Mouse (Mus musculus): ENCODE data around the gene Ptgdr2. TPM values are rescaled to one million over a fixed set of nuclear protein-coding genes. Genes with fewer than 3 reads are reported as not detected.

Gene Ptgdr2
- not detected for polyA plus RNA-seq (2017; shearing (Covaris generic))

GRCm38 (mm10) chr19:10937110-10937563, at the start of gene Ptgdr2:
Ptgdr2 (plus strand) TSS chr19:10937160.

GRCm38 (mm10) chr19:10895016-10895528, 41.9 kb upstream of the Ptgdr2 start, which contains the start of gene Prpf19:
Prpf19 (plus strand) TSS chr19:10895231.

DNA sequence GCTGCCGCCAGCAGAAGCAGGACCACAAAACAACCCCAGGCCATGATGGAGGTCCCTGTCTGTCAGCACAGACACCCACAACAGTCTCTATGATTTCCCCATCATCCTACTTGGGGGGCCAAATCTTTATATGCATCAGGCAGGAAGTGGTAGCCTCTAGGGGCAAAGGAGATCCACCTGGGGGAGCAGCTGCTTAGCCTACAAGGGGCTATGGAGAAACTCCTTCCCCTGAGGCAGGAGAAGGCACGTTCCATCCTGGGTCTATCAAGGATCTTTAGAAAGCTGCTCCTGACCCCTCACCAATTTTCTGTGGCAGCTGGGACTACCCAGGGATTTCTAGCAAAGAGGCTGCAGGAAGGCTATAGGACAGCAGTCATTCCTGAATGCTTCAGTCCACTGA, 16.4 kb upstream of the Ptgdr2 start, which contains the start of gene Zp1:
Gene Zp1 (minus strand): TSS at position 101 of the 400 bp plus-strand sequence.

DNA sequence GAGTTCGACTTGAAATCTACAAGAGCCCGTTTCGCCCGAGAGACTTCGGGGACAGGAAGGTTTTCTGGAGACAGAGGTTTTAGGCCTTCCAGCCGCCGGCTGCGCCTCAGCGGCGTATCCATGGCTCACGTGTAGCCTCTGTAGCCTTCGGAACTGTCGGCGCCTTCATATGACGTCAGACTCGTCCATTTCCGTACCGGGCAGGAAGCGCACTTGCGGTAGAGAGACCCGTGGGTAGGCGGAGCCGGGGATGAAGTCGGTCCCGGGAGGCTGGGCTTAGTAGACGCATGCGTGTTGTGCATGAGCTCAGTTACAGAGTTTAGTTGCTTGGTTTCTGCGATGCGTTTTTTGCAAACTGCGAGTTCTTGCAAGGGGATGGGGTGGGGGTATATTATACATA, 12.2 kb downstream of the Ptgdr2 start, which contains the start of gene Ccdc86:
Gene Ccdc86 (minus strand): TSS at position 155 of the 400 bp plus-strand sequence.

GRCm38 (mm10) chr19:10974238-10974865, 37.4 kb downstream of the Ptgdr2 start, which contains the start of gene Ms4a10:
Ms4a10 (minus strand) TSS chr19:10974670.

Other genes starting within 250 kb of the Ptgdr2 start
- gene Vps37c, start 248.4 kb upstream of the Ptgdr2 start, polyA plus RNA-seq (2017; shearing (Covaris generic)): 26.5 TPM
- 623 TPM for gene Cd5, start 198.2 kb upstream of the Ptgdr2 start, polyA plus RNA-seq (2017; shearing (Covaris generic))
- 713 TPM for gene Cd6, start 107.1 kb upstream of the Ptgdr2 start, polyA plus RNA-seq (2017; shearing (Covaris generic))
- 1.3 TPM for gene Slc15a3, start 97.4 kb upstream of the Ptgdr2 start, polyA plus RNA-seq (2017; shearing (Covaris generic))
- gene Tmem132a, start 67.2 kb upstream of the Ptgdr2 start, polyA plus RNA-seq (2017; shearing (Covaris generic)): 0.40 TPM
- 58.9 TPM for gene Tmem109, start 55.2 kb upstream of the Ptgdr2 start, polyA plus RNA-seq (2017; shearing (Covaris generic))
- 86.7 TPM for gene Prpf19, start 41.9 kb upstream of the Ptgdr2 start, polyA plus RNA-seq (2017; shearing (Covaris generic))
- not detected for gene Zp1, start 16.5 kb upstream of the Ptgdr2 start, polyA plus RNA-seq (2017; shearing (Covaris generic))
- 23.3 TPM for gene Ccdc86, start 12.1 kb downstream of the Ptgdr2 start, polyA plus RNA-seq (2017; shearing (Covaris generic))
- not detected for gene Ms4a10, start 37.5 kb downstream of the Ptgdr2 start, polyA plus RNA-seq (2017; shearing (Covaris generic))
- gene Ms4a15, start 56.1 kb downstream of the Ptgdr2 start, polyA plus RNA-seq (2017; shearing (Covaris generic)): not detected
- gene Ms4a18, start 80.9 kb downstream of the Ptgdr2 start, polyA plus RNA-seq (2017; shearing (Covaris generic)): not detected
- not detected for gene Ms4a8a, start 143.9 kb downstream of the Ptgdr2 start, polyA plus RNA-seq (2017; shearing (Covaris generic))
- gene 1700017D01Rik, start 193.7 kb downstream of the Ptgdr2 start, polyA plus RNA-seq (2017; shearing (Covaris generic)): not detected
- gene 1700025F22Rik, start 228.2 kb downstream of the Ptgdr2 start, polyA plus RNA-seq (2017; shearing (Covaris generic)): not detected